Mouse (Mus musculus): ENCODE measurements around the gene Foxn2. TPM values are rescaled to one million over a fixed set of nuclear protein-coding genes. Genes with fewer than 3 reads are reported as not detected.
"Not testable (repeated sequence)": the region's sequence is repeated elsewhere in the genome, so short reads cannot be mapped to it uniquely, and the experiment has no call there.

Foxn2 gene
- polyA plus RNA-seq, 1 experiment = 30.1 TPM

- Histone ChIP-seq H3K4me1 (ENCODE audit: control insufficient read depth, insufficient read depth, low read length) (no peaks in the 10 kb centered on the region), H3K4me3 (ENCODE audit: insufficient read depth, low read length) (no peak overlapping the region), H3K27ac (ENCODE audit: insufficient read depth, low read depth, low read length) (no peak overlapping the region)
- TF ChIP-seq CTCF (IDR thresholded peaks at IDR 0.05; ENCODE audit: low read depth, low read length) = no peak
- no peak for TF ChIP-seq POLR2A (IDR thresholded peaks at IDR 0.05; ENCODE audit: borderline replicate concordance, low read depth, low read length)
These were observed 27.2 kb upstream of the Foxn2 start for GRCm38 (mm10) chr17:88413155-88413836.

DNA sequence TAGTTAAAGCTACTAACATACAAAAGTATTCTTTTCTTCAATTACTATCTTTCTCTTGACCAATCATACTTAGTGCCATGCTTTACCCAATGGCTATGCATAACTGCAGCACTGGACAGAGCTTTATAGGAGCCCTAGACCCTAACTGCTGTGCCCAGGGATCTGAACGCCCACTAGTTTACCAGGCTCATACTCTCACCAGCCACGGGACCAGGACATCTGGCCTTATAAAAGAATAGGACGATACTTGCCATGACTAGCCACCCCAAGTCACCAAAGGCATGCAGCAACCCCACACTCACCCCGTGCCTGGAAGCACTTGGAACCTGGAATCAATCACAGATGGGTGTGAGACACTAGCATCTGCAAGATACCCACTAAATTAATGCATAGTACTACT, 20.1 kb upstream of the Foxn2 start:
- TF ChIP-seq CTCF (IDR thresholded peaks at IDR 0.05; ENCODE audit: low read depth, low read length) = no peak
- Histone ChIP-seq H3K4me1 (ENCODE audit: control insufficient read depth, insufficient read depth, low read length) (no peaks in the 10 kb centered on the region), H3K27ac (ENCODE audit: insufficient read depth, low read depth, low read length) (no peak overlapping the region), H3K4me3 (ENCODE audit: insufficient read depth, low read length) (no peak overlapping the region)

DNA sequence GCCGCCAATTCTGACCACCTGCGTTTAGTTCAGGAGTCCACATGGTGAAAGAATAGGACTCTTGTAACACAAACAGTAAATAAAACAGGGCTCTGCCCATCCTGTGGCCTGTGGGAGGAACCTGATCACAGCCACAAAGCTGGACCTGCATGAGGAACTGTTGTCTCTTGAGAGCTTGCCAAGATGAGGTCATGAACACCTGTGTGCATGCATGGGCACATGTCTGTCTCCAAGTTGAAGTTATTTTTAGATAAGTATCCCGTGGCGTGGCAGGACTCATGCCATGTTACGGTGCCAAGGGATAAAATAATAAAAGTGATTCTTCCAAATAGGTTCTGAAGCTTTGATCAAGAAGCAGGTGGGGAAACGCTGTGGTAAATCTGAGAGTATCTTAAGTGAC, 19.3 kb upstream of the Foxn2 start:
- TF ChIP-seq POLR2A (IDR thresholded peaks at IDR 0.05; ENCODE audit: borderline replicate concordance, low read depth, low read length) (no peak), CTCF (IDR thresholded peaks at IDR 0.05; ENCODE audit: low read depth, low read length) (no peak)
- no peak overlapping the region for H3K27ac ChIP-seq (ENCODE audit: insufficient read depth, low read depth, low read length)
- no peak overlapping the region for H3K4me3 ChIP-seq (ENCODE audit: insufficient read depth, low read length)
- H3K4me1 ChIP-seq (ENCODE audit: control insufficient read depth, insufficient read depth, low read length) = no peaks in the 10 kb centered on the region

DNA sequence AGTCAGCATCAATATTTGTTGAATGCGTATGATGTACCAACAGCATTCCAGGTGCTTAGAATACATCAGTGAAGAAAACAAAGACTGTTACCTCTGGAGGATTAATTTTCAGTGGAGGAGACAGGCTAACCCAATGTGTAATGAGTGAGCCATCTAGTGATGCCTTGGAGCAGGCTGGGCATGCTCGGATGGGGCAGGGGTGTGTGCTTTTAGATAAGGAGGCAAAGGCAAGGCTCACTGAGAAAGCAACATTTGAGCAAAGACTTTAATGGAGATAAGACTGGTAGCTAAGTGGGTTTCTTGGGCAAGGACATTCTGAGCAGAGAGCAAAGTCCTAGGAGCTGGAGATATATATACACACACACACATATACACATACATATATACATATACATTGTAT, 9.8 kb upstream of the Foxn2 start:
- peaks cover 2% of the 10 kb centered on the region; the same call in 1 of the 2 replicates for H3K4me1 ChIP-seq (ENCODE audit: control insufficient read depth, insufficient read depth, low read length)
- no peak overlapping the region for H3K27ac ChIP-seq (ENCODE audit: insufficient read depth, low read depth, low read length)
- H3K4me3 ChIP-seq (ENCODE audit: insufficient read depth, low read length) = no peak overlapping the region
- TF ChIP-seq CTCF (IDR thresholded peaks at IDR 0.05; ENCODE audit: low read depth, low read length) = no peak

GRCm38 (mm10) chr17:88431486-88431885, 9.0 kb upstream of the Foxn2 start:
- H3K4me1 ChIP-seq (ENCODE audit: control insufficient read depth, insufficient read depth, low read length) = peaks cover 2% of the 10 kb centered on the region; the same call in 1 of the 2 replicates
- TF ChIP-seq CTCF (IDR thresholded peaks at IDR 0.05; ENCODE audit: low read depth, low read length) = no peak
- no peak for TF ChIP-seq POLR2A (IDR thresholded peaks at IDR 0.05; ENCODE audit: borderline replicate concordance, low read depth, low read length)
- no peak overlapping the region for H3K4me3 ChIP-seq (ENCODE audit: insufficient read depth, low read length)
- no peak overlapping the region for H3K27ac ChIP-seq (ENCODE audit: insufficient read depth, low read depth, low read length)

DNA sequence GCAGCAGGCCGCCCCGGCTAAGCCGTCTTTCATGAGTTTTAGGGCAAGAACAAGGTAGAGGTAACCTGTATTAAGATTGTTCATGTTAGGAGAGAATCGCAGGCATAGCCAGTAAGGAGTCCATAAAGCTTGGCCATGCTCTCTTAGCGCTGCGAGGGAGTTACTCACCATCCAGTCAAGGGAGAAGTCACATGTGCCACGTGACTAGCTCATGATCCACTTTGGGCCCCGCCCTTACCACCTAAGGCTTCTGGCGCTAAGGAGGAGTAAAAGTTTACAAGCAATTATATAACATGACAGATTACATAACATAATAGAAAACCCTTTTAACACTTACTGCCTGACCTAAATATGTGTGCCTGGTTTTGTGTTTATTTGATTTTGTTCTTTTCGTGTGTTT, 8.5 kb upstream of the Foxn2 start:
- H3K27ac ChIP-seq (ENCODE audit: insufficient read depth, low read depth, low read length) = no peak overlapping the region
- no peak for TF ChIP-seq POLR2A (IDR thresholded peaks at IDR 0.05; ENCODE audit: borderline replicate concordance, low read depth, low read length)
- TF ChIP-seq CTCF (IDR thresholded peaks at IDR 0.05; ENCODE audit: low read depth, low read length) = no peak
- H3K4me3 ChIP-seq (ENCODE audit: insufficient read depth, low read length) = no peak overlapping the region
- peaks cover 2% of the 10 kb centered on the region; the same call in 1 of the 2 replicates for H3K4me1 ChIP-seq (ENCODE audit: control insufficient read depth, insufficient read depth, low read length)

- peaks cover 4% of the 10 kb centered on the region; the same call in 1 of the 2 replicates for H3K4me1 ChIP-seq (ENCODE audit: control insufficient read depth, insufficient read depth, low read length)
These were observed 5.2 kb upstream of the Foxn2 start for GRCm38 (mm10) chr17:88435322-88435721.

DNA sequence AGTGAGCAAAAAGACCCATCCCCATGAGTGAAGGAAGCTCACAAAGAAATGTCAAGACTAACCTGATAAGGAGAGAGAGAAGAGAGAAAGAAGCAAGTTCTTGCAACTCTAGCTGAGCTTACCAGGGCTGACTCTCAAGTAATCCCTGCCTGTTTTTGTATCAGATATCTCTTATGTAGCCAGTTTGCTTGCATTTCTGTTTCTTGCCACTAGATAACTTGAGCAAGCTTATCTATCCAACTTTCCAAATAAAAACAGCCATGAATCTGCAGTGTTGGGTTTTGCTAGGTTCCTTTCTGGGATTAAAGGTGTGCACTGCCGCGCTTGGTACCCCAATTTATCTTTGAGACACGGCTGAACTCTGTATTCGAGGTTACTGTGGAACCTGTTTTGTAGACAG, 4.2 kb upstream of the Foxn2 start:
- Histone ChIP-seq H3K27ac (ENCODE audit: insufficient read depth, low read depth, low read length) (no peak overlapping the region), H3K4me3 (ENCODE audit: insufficient read depth, low read length) (no peak overlapping the region), H3K4me1 (ENCODE audit: control insufficient read depth, insufficient read depth, low read length) (peaks cover 4% of the 10 kb centered on the region; the same call in 1 of the 2 replicates)
- TF ChIP-seq POLR2A (IDR thresholded peaks at IDR 0.05; ENCODE audit: borderline replicate concordance, low read depth, low read length) (no peak), CTCF (IDR thresholded peaks at IDR 0.05; ENCODE audit: low read depth, low read length) (no peak)

More at GRCm38 (mm10) chr17:88435322-88435721, 5.2 kb upstream of the Foxn2 start:
- Histone ChIP-seq H3K27ac (ENCODE audit: insufficient read depth, low read depth, low read length) (no peak overlapping the region), H3K4me3 (ENCODE audit: insufficient read depth, low read length) (no peak overlapping the region)
- TF ChIP-seq CTCF (IDR thresholded peaks at IDR 0.05; ENCODE audit: low read depth, low read length) (no peak), POLR2A (IDR thresholded peaks at IDR 0.05; ENCODE audit: borderline replicate concordance, low read depth, low read length) (no peak)

- not testable (repeated sequence) for H3K4me3 ChIP-seq (ENCODE audit: insufficient read depth, low read length); H3K27ac ChIP-seq (ENCODE audit: insufficient read depth, low read depth, low read length); H3K4me1 ChIP-seq (ENCODE audit: control insufficient read depth, insufficient read depth, low read length)
These were observed 3.8 kb upstream of the Foxn2 start for GRCm38 (mm10) chr17:88436749-88437148.

DNA sequence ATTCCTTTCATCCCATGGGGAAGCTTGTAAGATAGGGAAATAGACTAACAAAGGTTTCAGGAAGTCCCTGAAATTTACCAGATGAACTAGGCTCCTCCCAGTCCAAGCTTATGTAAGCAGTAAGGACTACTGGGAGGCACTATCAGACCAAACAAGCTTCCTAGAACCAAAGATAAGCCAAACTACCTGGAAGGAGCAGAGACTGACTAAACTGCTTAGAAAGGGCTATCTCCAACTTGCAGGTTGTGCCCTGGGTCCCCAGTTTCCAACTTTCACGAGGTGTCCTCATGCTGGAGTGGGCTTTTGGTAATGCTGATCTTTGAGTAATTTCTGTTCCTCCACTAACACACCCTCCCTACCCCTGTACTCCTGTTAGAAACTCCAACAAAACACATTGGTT, 3.1 kb upstream of the Foxn2 start:
- Histone ChIP-seq H3K4me1 (ENCODE audit: control insufficient read depth, insufficient read depth, low read length) (peaks cover 4% of the 10 kb centered on the region; the same call in 1 of the 2 replicates), H3K4me3 (ENCODE audit: insufficient read depth, low read length) (no peak overlapping the region), H3K27ac (ENCODE audit: insufficient read depth, low read depth, low read length) (no peak overlapping the region)
- TF ChIP-seq CTCF (IDR thresholded peaks at IDR 0.05; ENCODE audit: low read depth, low read length) (no peak), POLR2A (IDR thresholded peaks at IDR 0.05; ENCODE audit: borderline replicate concordance, low read depth, low read length) (no peak)

Measured in bone marrow macrophage, adult 2 months (primary cell).